Mouse (Mus musculus): Measurements from ENCODE around the gene Foxred2. TPM values are rescaled to one million over a fixed set of nuclear protein-coding genes. Genes with fewer than 3 reads are reported as not detected.
A peak's percentile ranks its signal among the peaks of the same experiment; 100 is the strongest.

The Foxred2 gene
- polyA plus RNA-seq, 1 experiment from 2014 or later = 17.3 TPM

- H3K36me3 ChIP-seq (ENCODE audit: control insufficient read depth, insufficient read depth) = no peaks in the 10 kb centered on the region
- no peaks in the 10 kb centered on the region for H3K27me3 ChIP-seq (replicated peaks; ENCODE audit: control insufficient read depth, insufficient read depth, low read length)
- H3K9ac ChIP-seq (replicated peaks; ENCODE audit: low read depth, low read length) = no peak overlapping the region
- H3K4me2 ChIP-seq (ENCODE audit: low read length) = no peak overlapping the region
- no peaks in the 10 kb centered on the region for H3K9me3 ChIP-seq (ENCODE audit: control insufficient read depth, low read length)
- no peak overlapping the region for H3K27ac ChIP-seq (ENCODE audit: low read length)
- no peak for ATAC-seq
- no peak overlapping the region for H3K4me3 ChIP-seq (replicated peaks; ENCODE audit: low read length)
- peaks cover 12% of the 10 kb centered on the region for H3K4me1 ChIP-seq (replicated peaks; ENCODE audit: control insufficient read depth, insufficient read depth, low read length)
- 70% methylated on average over 6 of the region's 6 CpGs for WGBS
Measured at GRCm38 (mm10) chr15:77974165-77974841, 17.8 kb upstream of the Foxred2 start.

- Histone ChIP-seq H3K27ac (ENCODE audit: low read length) (peak within 1 kb of the TSS; percentile 100), H3K4me3 (replicated peaks; ENCODE audit: low read length) (peak within 1 kb of the TSS; percentile 96), H3K27me3 (replicated peaks; ENCODE audit: control insufficient read depth, insufficient read depth, low read length) (no peaks in the 10 kb centered on the region), H3K4me2 (ENCODE audit: low read length) (peak within 1 kb of the TSS; percentile 98), H3K9me3 (ENCODE audit: control insufficient read depth, low read length) (no peaks in the 10 kb centered on the region), H3K36me3 (ENCODE audit: control insufficient read depth, insufficient read depth) (peaks cover 24% of the 10 kb centered on the region), H3K9ac (replicated peaks; ENCODE audit: low read depth, low read length) (peak within 1 kb of the TSS; percentile 97), H3K4me1 (replicated peaks; ENCODE audit: control insufficient read depth, insufficient read depth, low read length) (peaks cover 15% of the 10 kb centered on the region)
- peak; percentile 90 for ATAC-seq
- under 1% methylated on average over 72 of the region's 72 CpGs for WGBS
Measured at GRCm38 (mm10) chr15:77970470-77971292, 14.2 kb upstream of the Foxred2 start, which contains the start of gene Eif3d. Eif3d (minus strand) TSS chr15:77970813.

- H3K9ac ChIP-seq (replicated peaks; ENCODE audit: low read depth, low read length) = peak overlapping the region; percentile 97
Measured at GRCm38 (mm10) chr15:77969940-77970469, 13.5 kb upstream of the Foxred2 start.

GRCm38 (mm10) chr15:77965117-77965528 is 8.6 kb upstream of the Foxred2 start:
- H3K4me1 ChIP-seq (replicated peaks; ENCODE audit: control insufficient read depth, insufficient read depth, low read length) = peaks cover 11% of the 10 kb centered on the region
- 80% methylated on average over 9 of the region's 9 CpGs for WGBS
- no peak for ATAC-seq

More at GRCm38 (mm10) chr15:77969940-77970469, 13.5 kb upstream of the Foxred2 start:
- peak overlapping the region; percentile 100 for H3K27ac ChIP-seq (ENCODE audit: low read length)
- H3K4me3 ChIP-seq (replicated peaks; ENCODE audit: low read length) = peak overlapping the region; percentile 96
- peak; percentile 18 for ATAC-seq
- no peaks in the 10 kb centered on the region for H3K9me3 ChIP-seq (ENCODE audit: control insufficient read depth, low read length)
- peak overlapping the region; percentile 98 for H3K4me2 ChIP-seq (ENCODE audit: low read length)
- WGBS = 3% methylated on average over 15 of the region's 15 CpGs
- peaks cover 29% of the 10 kb centered on the region for H3K36me3 ChIP-seq (ENCODE audit: control insufficient read depth, insufficient read depth)
- peaks cover 15% of the 10 kb centered on the region for H3K4me1 ChIP-seq (replicated peaks; ENCODE audit: control insufficient read depth, insufficient read depth, low read length)
- no peaks in the 10 kb centered on the region for H3K27me3 ChIP-seq (replicated peaks; ENCODE audit: control insufficient read depth, insufficient read depth, low read length)

DNA sequence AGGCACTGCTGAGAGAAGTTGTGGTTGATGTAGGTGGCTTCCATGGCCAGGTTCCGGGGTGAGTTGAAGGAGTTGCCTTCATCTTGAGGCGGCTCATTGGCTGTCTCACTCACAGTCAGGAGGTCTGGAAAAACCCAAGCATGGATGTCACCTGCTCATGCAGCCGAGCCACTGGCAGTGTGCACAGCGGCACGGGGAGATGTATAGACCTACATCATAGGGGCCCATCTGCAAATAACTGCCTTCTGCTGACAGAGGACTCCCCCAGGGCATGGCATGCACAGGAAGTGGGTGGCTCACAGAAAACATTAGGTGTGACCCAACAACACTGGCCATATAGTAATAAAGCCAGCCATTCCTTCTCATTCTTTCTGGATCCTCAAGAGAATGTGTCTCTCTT is 5.9 kb upstream of the Foxred2 start:
- H3K4me3 ChIP-seq (replicated peaks; ENCODE audit: low read length) = no peak overlapping the region
- 96% methylated on average over 5 of the region's 5 CpGs for WGBS
- no peak for ATAC-seq
- no peaks in the 10 kb centered on the region for H3K27me3 ChIP-seq (replicated peaks; ENCODE audit: control insufficient read depth, insufficient read depth, low read length)
- H3K36me3 ChIP-seq (ENCODE audit: control insufficient read depth, insufficient read depth) = peaks cover 84% of the 10 kb centered on the region
- no peak overlapping the region for H3K4me2 ChIP-seq (ENCODE audit: low read length)
- H3K9ac ChIP-seq (replicated peaks; ENCODE audit: low read depth, low read length) = no peak overlapping the region
- H3K9me3 ChIP-seq (ENCODE audit: control insufficient read depth, low read length) = no peaks in the 10 kb centered on the region
- no peaks in the 10 kb centered on the region for H3K4me1 ChIP-seq (replicated peaks; ENCODE audit: control insufficient read depth, insufficient read depth, low read length)
- no peak overlapping the region for H3K27ac ChIP-seq (ENCODE audit: low read length)

More at GRCm38 (mm10) chr15:77965117-77965528, 8.6 kb upstream of the Foxred2 start:
- Histone ChIP-seq H3K27me3 (replicated peaks; ENCODE audit: control insufficient read depth, insufficient read depth, low read length) (no peaks in the 10 kb centered on the region), H3K4me3 (replicated peaks; ENCODE audit: low read length) (no peak overlapping the region), H3K36me3 (ENCODE audit: control insufficient read depth, insufficient read depth) (peaks cover 76% of the 10 kb centered on the region), H3K27ac (ENCODE audit: low read length) (no peak overlapping the region), H3K4me2 (ENCODE audit: low read length) (no peak overlapping the region), H3K9me3 (ENCODE audit: control insufficient read depth, low read length) (no peaks in the 10 kb centered on the region), H3K9ac (replicated peaks; ENCODE audit: low read depth, low read length) (no peak overlapping the region)

GRCm38 (mm10) chr15:77960693-77961092 is 4.2 kb upstream of the Foxred2 start:
- Histone ChIP-seq H3K27me3 (replicated peaks; ENCODE audit: control insufficient read depth, insufficient read depth, low read length) (no peaks in the 10 kb centered on the region), H3K4me3 (replicated peaks; ENCODE audit: low read length) (no peak overlapping the region), H3K4me1 (replicated peaks; ENCODE audit: control insufficient read depth, insufficient read depth, low read length) (peaks cover 10% of the 10 kb centered on the region), H3K27ac (ENCODE audit: low read length) (no peak overlapping the region), H3K9ac (replicated peaks; ENCODE audit: low read depth, low read length) (no peak overlapping the region), H3K4me2 (ENCODE audit: low read length) (no peak overlapping the region), H3K9me3 (ENCODE audit: control insufficient read depth, low read length) (no peaks in the 10 kb centered on the region), H3K36me3 (ENCODE audit: control insufficient read depth, insufficient read depth) (peaks cover 68% of the 10 kb centered on the region)
- 91% methylated on average over 6 of the region's 6 CpGs for WGBS
- ATAC-seq = no peak

DNA sequence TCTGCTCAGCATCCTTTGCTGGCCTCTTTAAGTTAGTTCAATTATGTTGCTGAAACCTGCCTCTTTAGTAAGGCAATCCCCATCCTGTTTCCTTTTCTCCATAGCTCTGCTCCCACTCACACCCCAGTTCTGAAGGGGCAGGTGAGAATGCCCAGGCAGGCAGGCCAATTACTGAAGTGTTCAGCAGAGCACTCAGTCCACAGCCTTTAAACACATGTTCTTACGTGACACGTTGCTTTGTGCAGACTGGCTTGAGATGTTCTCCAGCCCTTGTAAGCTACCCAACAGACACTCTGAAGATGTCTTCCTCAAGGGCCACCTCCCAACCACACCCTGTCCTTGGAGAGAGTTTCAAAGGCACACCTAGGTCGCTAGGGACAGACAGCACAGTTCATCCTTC is 1.5 kb upstream of the Foxred2 start:
- Histone ChIP-seq H3K36me3 (ENCODE audit: control insufficient read depth, insufficient read depth) (peaks cover 45% of the 10 kb centered on the region), H3K4me2 (ENCODE audit: low read length) (no peak overlapping the region), H3K9me3 (ENCODE audit: control insufficient read depth, low read length) (no peaks in the 10 kb centered on the region), H3K27ac (ENCODE audit: low read length) (no peak overlapping the region), H3K4me1 (replicated peaks; ENCODE audit: control insufficient read depth, insufficient read depth, low read length) (peaks cover 28% of the 10 kb centered on the region), H3K4me3 (replicated peaks; ENCODE audit: low read length) (no peak overlapping the region), H3K27me3 (replicated peaks; ENCODE audit: control insufficient read depth, insufficient read depth, low read length) (no peaks in the 10 kb centered on the region), H3K9ac (replicated peaks; ENCODE audit: low read depth, low read length) (no peak overlapping the region)
- WGBS = 63% methylated on average over 3 of the region's 3 CpGs
- no peak for ATAC-seq

- peaks cover 28% of the 10 kb centered on the region for H3K4me1 ChIP-seq (replicated peaks; ENCODE audit: control insufficient read depth, insufficient read depth, low read length)
- H3K4me2 ChIP-seq (ENCODE audit: low read length) = no peak overlapping the region
- 51% methylated on average over 5 of the region's 5 CpGs for WGBS
- ATAC-seq = no peak
- H3K27me3 ChIP-seq (replicated peaks; ENCODE audit: control insufficient read depth, insufficient read depth, low read length) = no peaks in the 10 kb centered on the region
- no peak overlapping the region for H3K9ac ChIP-seq (replicated peaks; ENCODE audit: low read depth, low read length)
- H3K27ac ChIP-seq (ENCODE audit: low read length) = no peak overlapping the region
- no peak overlapping the region for H3K4me3 ChIP-seq (replicated peaks; ENCODE audit: low read length)
- H3K9me3 ChIP-seq (ENCODE audit: control insufficient read depth, low read length) = no peaks in the 10 kb centered on the region
- peaks cover 40% of the 10 kb centered on the region for H3K36me3 ChIP-seq (ENCODE audit: control insufficient read depth, insufficient read depth)
Measured at GRCm38 (mm10) chr15:77957625-77958024, 1.1 kb upstream of the Foxred2 start.

All from forebrain, embryonic 16.5 days (tissue).